Mouse (Mus musculus) G1E (cell line): ENCODE results near the gene Sh3tc1.

Experiments
- CTCF ChIP-seq: IDR thresholded peaks from 2 replicates; pipeline ENCODE4 v1.5.1; 2012; ENCODE audit warnings: low read depth, low read length, inconsistent platforms, mixed read lengths
- TAL1 ChIP-seq: conservative IDR thresholded peaks from 2 replicates; pipeline ENCODE4 v1.6.1; 2012; ENCODE audit warnings: low read depth, low read length, inconsistent platforms, mixed read lengths

DNA sequence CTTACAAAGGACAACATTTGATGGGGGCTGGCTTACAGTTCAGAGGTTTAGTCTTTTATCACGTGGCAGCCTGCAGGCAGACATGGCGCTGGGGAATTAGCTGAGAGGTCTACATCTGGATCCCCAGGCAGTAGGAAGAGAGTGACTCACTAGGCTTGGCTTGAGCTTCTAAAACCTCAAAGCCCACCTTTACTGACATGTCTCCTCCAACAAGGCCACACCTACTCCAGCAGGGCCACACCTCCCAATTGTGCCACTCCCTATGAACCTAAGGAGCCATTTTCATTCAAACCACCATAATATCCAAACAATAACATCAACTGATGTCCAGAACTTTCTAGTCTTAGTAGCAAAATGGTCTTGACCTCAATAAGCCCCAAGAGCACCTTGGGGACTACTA lies 30.5 kb upstream of the Sh3tc1 start:
- TF ChIP-seq TAL1: no peak
- TF ChIP-seq CTCF: no peak
